Mouse (Mus musculus) T-helper 2 cell (primary cell): ENCODE data around the gene Hpn.

Experiments
- in situ Hi-C: fragments of 300-600 bp; cut with MboI, MseI; formaldehyde crosslinking; loops from one replicate; pipeline ENCODE4 v1.15.1; 2025; ENCODE audit warnings: high pct_unique_total_duplicates

Hpn gene

GRCm38 (mm10) chr7:31114646-31115045 lies 444 bp downstream of the Hpn start:
- in situ Hi-C loops, result no loop called here

DNA sequence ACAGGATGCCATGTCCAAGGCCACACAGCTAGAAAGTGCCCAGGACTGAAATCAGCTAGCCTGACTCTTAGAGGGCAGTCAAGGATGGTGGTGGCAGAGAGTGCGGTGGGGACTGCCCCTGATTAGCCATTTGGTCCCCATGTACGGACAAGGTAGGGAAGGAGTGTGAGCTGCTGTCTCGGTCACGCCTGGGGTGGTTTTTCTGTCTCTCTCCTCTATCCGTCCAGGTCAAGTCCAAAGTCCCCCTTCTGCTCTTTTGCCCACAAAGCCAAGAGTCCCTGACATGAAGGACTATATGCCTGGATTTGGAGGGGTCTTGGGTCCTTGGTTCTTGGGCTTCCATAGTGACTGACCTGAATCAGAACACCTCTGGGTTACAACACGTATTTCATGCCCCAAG lies 1.3 kb downstream of the Hpn start:
- in situ Hi-C loops, result no loop called here

DNA sequence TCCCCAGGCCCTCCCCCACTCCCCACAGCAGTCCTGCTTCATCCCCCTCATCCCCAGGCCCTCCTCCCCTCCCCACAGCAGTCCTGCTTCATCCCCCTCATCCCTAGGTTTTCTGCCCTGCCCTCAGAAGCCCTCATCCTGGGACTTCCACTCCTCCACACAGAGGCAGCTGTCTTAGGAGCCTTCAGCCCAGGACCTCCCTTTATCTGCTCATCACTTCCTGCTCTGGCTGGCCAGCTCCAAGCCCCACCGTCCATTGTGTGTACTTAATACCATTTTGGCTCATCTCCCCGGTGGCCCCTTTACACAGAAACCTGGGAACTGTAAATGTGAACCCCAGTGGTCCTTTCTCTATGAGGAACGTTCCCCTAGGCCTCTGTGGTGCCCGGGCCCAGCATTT lies 3.1 kb downstream of the Hpn start:
- in situ Hi-C loops, result no loop called here

DNA sequence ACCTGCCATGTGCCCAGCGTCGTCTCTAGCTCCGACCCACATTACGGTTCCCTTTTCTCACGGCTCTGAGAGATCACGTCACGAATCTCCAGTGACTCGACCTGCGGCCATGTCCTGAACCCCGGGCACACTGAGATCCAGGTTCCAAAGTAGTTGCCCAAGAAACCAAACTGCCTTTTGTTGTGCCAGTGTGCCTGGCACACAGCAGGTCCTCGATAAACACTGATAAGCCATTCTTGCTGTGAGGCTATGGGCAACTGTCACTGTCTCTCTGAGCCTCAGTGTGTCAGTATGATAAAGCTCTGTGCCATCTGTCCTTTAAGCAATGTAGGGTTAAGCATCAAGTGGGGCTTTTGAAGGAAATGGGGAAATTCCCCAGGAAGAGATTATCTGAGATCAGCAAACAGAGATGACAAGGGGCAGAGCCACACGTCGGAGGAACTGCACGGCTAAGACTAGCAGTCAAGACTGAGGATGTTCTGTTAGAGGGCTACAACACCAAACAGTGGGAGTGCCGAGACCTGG lies 4.2 kb downstream of the Hpn start:
- in situ Hi-C loops, result no loop called here

DNA sequence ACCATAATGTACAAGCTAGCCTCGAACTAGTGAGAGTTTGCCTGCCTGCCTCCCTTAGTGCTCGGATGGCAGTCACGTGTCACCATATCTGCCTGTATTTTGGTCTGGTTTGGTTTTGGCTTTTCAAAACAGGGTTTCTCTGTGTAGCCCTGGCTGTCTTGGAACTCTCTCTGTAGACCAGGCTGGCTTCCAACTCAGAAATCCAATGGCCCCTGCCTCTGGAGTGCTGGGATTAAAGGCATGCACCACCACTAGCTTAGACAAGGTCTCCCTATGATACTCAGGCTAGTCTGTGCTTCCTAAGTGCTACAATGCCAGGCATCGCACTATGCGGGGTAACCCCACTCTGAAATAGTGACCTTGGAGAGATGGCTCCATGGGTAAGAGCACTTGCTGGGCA lies 5.3 kb downstream of the Hpn start:
- in situ Hi-C loops, result no loop called here

- in situ Hi-C loops, result no loop called here
These were observed 6.0 kb downstream of the Hpn start for GRCm38 (mm10) chr7:31109091-31109490.

GRCm38 (mm10) chr7:31107781-31108180 lies 7.3 kb downstream of the Hpn start:
- in situ Hi-C loops, result no loop called here

DNA sequence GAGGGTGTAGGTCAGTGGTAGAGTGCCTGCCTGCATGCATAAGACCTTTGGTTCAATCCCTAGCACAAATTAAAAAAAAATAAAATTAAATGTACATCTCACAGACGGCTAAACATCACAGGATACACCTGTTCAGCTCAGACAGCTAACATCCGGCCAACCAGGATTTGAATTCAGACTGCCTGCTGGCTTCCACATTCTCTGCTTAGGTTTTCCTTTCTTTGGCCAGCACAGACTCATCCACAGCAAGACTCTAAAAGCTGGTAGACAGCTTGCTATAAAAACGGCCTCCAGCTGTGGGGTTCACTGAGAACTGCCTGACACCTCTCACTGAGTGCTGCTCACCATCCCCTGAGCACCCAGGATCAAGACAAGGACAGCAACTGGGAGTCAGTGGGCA lies 8.9 kb downstream of the Hpn start:
- in situ Hi-C loops, result no loop called here

- in situ Hi-C loops, result no loop called here
These were observed 9.9 kb downstream of the Hpn start for GRCm38 (mm10) chr7:31105061-31105768.

DNA sequence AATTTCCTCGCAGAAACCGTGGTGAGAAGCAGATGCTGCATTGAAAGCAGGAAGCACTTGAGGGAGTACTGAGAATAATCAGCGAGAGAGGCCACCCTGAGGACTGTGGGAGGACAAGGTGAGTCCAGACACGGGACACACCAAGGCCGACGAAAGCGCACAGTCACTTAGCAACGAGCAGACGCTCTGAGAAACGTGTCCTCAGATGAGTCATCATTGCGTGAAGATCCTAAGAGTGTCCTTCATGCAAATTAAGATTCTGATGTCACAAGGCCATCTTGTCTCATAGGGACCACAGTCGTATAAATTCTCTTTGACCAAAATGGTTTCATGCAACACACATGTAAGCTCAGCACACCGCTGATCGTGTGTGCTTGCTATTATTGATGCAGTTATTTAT lies 14.3 kb downstream of the Hpn start:
- in situ Hi-C loops, result no loop called here

DNA sequence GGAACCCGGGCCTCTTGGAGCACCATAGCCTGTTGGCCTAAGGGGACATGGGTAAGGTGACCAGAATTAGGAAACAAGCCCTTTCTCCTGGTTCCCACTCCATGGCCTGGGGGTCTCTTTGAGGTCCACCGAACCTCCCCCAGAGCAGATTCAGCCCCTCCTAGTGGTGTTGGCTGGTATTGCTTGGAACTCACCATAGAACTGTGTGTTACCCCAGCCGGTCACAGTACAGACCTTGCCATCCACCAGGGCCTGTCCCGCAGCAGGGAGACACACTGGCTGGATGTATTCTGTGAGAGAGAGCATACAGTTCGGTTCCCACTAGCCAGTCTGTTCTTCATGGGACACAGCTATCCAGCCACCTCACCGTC lies 15.5 kb downstream of the Hpn start:
- in situ Hi-C loops, result no loop called here

DNA sequence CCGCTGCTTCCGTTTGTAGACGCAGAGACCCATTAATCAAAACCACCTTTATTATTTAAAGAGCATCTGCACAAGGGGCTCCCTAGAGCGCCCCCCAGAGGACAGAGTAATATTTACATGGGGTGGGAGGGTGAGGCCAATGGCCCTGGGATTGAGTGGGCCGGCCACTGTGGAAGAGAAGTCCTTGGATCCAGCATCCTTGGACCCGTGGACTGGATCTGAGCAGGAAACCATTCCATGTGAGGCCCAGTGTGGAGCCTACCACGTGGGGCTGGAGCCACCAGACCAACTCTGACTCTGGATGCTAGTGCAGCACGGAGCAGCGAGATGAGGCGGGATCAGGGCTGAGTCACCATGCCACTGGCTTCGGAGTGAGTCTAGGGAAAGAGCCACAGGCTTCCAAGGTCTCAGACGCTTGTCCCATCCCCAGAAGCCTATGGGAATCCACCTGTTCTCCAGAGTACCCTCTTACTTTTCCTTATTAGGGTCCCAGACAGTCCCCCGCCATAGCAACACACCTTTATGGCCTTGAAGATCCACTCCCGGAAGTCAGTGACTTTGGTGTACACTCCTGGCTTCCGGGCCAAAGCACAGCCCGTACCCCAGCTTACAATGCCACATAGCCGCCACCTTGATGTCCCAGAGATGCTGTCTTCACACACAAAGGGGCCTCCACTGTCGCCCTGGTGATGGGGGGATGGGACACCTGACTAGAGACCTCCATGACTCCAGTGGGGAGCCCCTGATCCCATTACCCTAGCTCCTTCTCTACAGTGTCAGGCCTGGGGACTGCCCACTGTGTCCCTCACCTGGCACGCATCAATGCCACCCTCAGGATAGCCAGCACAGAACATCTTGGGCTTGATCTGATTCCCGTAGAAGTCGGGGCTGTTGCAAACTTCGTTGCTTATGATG lies 16.1 kb downstream of the Hpn start:
- in situ Hi-C loops, result no loop called here

GRCm38 (mm10) chr7:31097583-31098248 lies 17.4 kb downstream of the Hpn start:
- in situ Hi-C loops, result no loop called here

- in situ Hi-C loops, result no loop called here
These were observed 18.1 kb downstream of the Hpn start for GRCm38 (mm10) chr7:31096892-31097564.

- in situ Hi-C loops, result no loop called here
These were observed 20.2 kb downstream of the Hpn start for GRCm38 (mm10) chr7:31094774-31095501.

- in situ Hi-C loops, result no loop called here
These were observed 25.4 kb downstream of the Hpn start for GRCm38 (mm10) chr7:31089721-31090120.

DNA sequence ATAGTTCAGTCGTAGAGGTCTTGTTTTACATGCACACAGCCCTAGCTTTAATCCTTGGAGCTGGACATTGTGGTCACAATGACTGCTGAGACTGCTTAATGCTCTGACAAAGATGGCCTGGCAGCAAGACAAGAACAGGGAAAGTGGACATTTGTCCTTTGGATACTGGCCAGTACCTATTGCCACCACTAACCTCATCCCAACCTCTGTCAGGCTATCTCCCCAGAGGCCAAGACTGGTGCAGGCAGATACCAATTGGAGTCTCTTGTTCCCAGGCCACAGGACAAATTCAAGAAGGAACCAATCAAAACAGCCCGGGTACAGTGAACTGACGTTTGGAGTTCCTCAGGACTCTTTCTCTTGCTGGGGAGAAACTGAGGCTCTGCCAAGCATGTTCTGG lies 26.9 kb downstream of the Hpn start:
- in situ Hi-C loops, result no loop called here

DNA sequence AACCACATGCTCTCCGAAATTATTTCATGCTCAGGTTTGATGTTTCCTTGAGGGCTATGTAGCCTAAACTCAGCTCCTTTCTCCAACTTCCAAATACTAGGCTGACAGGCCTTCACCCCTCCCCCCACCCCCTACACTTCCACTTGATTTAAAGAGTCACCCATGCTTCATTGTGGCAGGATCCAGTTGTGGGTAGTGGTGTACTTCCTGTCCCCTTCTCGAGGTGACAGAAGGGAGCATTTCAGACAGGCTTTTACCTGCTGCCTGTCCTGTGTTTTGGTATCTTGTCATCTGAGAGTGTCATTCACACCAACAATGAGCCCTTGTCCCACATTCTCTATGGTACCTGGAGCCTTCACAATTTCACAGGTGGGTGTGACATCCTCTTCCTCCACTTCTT lies 27.8 kb downstream of the Hpn start:
- in situ Hi-C loops, result no loop called here

- in situ Hi-C loops, result no loop called here
These were observed 28.8 kb downstream of the Hpn start for GRCm38 (mm10) chr7:31086175-31086755.

DNA sequence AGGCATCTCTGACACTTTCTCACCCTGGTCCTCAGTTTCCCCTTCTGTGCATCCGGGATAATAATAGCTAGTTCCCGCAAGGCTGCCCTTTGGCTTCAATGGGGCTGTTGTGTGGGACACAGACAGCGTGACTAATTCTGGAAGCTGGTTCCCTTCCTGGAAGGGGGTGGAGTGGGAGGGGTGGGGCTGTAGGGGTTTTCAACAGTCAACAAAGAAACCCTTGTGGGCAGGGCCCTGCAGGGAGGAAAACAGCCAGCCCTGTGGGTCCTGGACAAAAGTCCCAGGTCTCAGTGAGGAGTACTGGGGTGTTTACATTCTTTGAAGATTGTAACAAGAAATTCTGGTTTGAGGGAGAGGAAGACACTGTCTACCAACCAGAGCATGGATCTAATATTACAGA lies 29.9 kb downstream of the Hpn start:
- in situ Hi-C loops, result no loop called here

GRCm38 (mm10) chr7:31084140-31084539 lies 30.9 kb downstream of the Hpn start:
- in situ Hi-C loops, result no loop called here
